10 mouse cellular contexts compared by ENCODE assay signal in genomic region chr5:100007040-100007375, GRCm38 (mm10). TPM values are rescaled to one million over a fixed set of nuclear protein-coding genes. Genes with fewer than 3 reads are reported as not detected.
DNase-seq lines count a peak whose midpoint lies in the region; TF ChIP-seq lines count a peak whose summit lies in the region.
"Had no signal": no experiment of that assay in that cellular context is flagged by ENCODE, and none has a peak within 500 bp of the region (broad histone marks: within the 10 kb centered on the region; RNA-seq: fewer than 3 reads in every experiment).

No protein-coding gene starts in this region.

- TF ChIP-seq CTCF in layer of hippocampus, adult 2 months (conservative IDR thresholded peaks at IDR 0.05), result peak; percentile 50

- no peak for DNase-seq in layer of hippocampus, adult 2 months (ENCODE audit: low spot score in 2 of 2)
- DNase-seq in layer of hippocampus, adult 9-10 months (ENCODE audit: low spot score), result no peak
- peak; percentile 56 for DNase-seq in CD4-positive, CD25-positive, alpha-beta regulatory T cell, adult 2 months (ENCODE audit: low read depth, low spot score)
- peak; percentile 12 for DNase-seq in T-cell, adult 2 months (ENCODE audit: low spot score)
- DNase-seq in mesoderm, embryonic 11.5 days (ENCODE audit: low read depth, low spot score), result peak; percentile 39
- DNase-seq in layer of hippocampus, postnatal 36 days, result no peak
- DNase-seq in right cerebral cortex, postnatal 36 days (ENCODE audit: low spot score in 2 of 2), result no peak
- no peak for DNase-seq in frontal cortex, postnatal 25 days (ENCODE audit: low spot score in 2 of 2)
- DNase-seq: cerebellum, postnatal 36 days; thymus, postnatal 25 days had no signal

- H3K27ac ChIP-seq in layer of hippocampus, adult 2 months, result no peak overlapping the region

- H3K4me3 ChIP-seq in layer of hippocampus, adult 2 months, result no peak overlapping the region

RNA-seq across cellular contexts. Expression of gene 4930524J08Rik, which starts 28.1 kb away (rescaled TPM):
- total RNA-seq in layer of hippocampus, adult 2 months (2021), result 1 to 10 TPM; 1.4 to 2.2 TPM
- 1 to 10 TPM; 1.9 to 2.3 TPM for total RNA-seq in layer of hippocampus, postnatal 36 days (2021)

RNA-seq across cellular contexts. Expression of gene Hnrnpd, which starts 28.3 kb away (rescaled TPM):
- total RNA-seq in layer of hippocampus, adult 2 months (2021), result 100 to 1,000 TPM; 210 to 225 TPM
- total RNA-seq in layer of hippocampus, postnatal 36 days (2021), result 100 to 1,000 TPM; 205 to 208 TPM

RNA-seq across cellular contexts. Expression of gene Hnrnpdl, which starts 32.5 kb away (rescaled TPM):
- 100 to 1,000 TPM; 203 to 216 TPM for total RNA-seq in layer of hippocampus, adult 2 months (2021)
- total RNA-seq in layer of hippocampus, postnatal 36 days (2021), result 100 to 1,000 TPM; 182 to 190 TPM

RNA-seq across cellular contexts. Expression of gene Enoph1, which starts 32.8 kb away (rescaled TPM):
- total RNA-seq in layer of hippocampus, adult 2 months (2021), result 10 to 100 TPM; 50.8 to 51.9 TPM
- total RNA-seq in layer of hippocampus, postnatal 36 days (2021), result 10 to 100 TPM; 53.8 to 56.6 TPM

Comparison
In these comparisons a context has a peak if more than half of its experiments do, and no peak if none do; other contexts are left out.
1. DNase-seq: peak in CD4-positive, CD25-positive, alpha-beta regulatory T cell, adult 2 months (single experiment), T-cell, adult 2 months (single experiment) and mesoderm, embryonic 11.5 days (single experiment); none in layer of hippocampus, adult 2 months (0 of 2), layer of hippocampus, adult 9-10 months (single experiment), layer of hippocampus, postnatal 36 days (0 of 2), right cerebral cortex, postnatal 36 days (0 of 2) and frontal cortex, postnatal 25 days (0 of 2).